Mouse (Mus musculus): ENCODE measurements at regions not wholly inside any gene's neighbourhood (a gene's known extent, or its start where the extent isn't known, plus 50 kb on each side); places are given as distances from the start of the nearest gene placed in this dataset.
A peak's percentile ranks its signal among the peaks of the same experiment; 100 is the strongest.
"Not testable (repeated sequence)": the region's sequence is repeated elsewhere in the genome, so short reads cannot be mapped to it uniquely, and the experiment has no call there.

- WGBS, result 66% methylated on average over 14 of the region's 14 CpGs
- Histone ChIP-seq H3K36me3 (peaks cover 29% of the 10 kb centered on the region), H3K4me2 (peak overlapping the region; percentile 43), H3K4me3 (replicated peaks) (peak overlapping the region; percentile 27)
- not testable (repeated sequence) for H3K27ac ChIP-seq; ATAC-seq (replicated peaks; ENCODE audit: low FRiP score); H3K9ac ChIP-seq; H3K9me3 ChIP-seq (replicated peaks); H3K4me1 ChIP-seq; H3K27me3 ChIP-seq
Measured at GRCm38 (mm10) chrX:50572191-50573095, 144.1 kb upstream of the Olfr1324 start.

- 71% methylated on average over 6 of the region's 6 CpGs for WGBS
- ATAC-seq (replicated peaks; ENCODE audit: low FRiP score), result no peak
- Histone ChIP-seq H3K27ac (no peak overlapping the region), H3K4me2 (no peak overlapping the region), H3K9me3 (replicated peaks) (no peaks in the 10 kb centered on the region), H3K4me3 (replicated peaks) (no peak overlapping the region), H3K9ac (no peak overlapping the region), H3K36me3 (peaks cover 41% of the 10 kb centered on the region), H3K4me1 (no peaks in the 10 kb centered on the region), H3K27me3 (no peaks in the 10 kb centered on the region)
Measured at GRCm38 (mm10) chrX:50569087-50569486, 140.8 kb upstream of the Olfr1324 start.

- H3K9me3 ChIP-seq (replicated peaks), result no peaks in the 10 kb centered on the region
- H3K4me3 ChIP-seq (replicated peaks), result 0 out of 2 replicates have a peak overlapping the region, but pooled peaks have one; percentile 19
- H3K4me1 ChIP-seq, result no peaks in the 10 kb centered on the region
- H3K4me2 ChIP-seq, result peak overlapping the region; percentile 34; the same call in 1 of the 2 replicates
- H3K36me3 ChIP-seq, result peaks cover 35% of the 10 kb centered on the region
- no peak overlapping the region for H3K27ac ChIP-seq
- WGBS, result 60% methylated on average over 5 of the region's 5 CpGs
- H3K27me3 ChIP-seq, result no peaks in the 10 kb centered on the region
- no peak overlapping the region for H3K9ac ChIP-seq
- ATAC-seq (replicated peaks; ENCODE audit: low FRiP score), result 0 out of 2 replicates have a peak, but pooled peaks have one; percentile 40
Measured at GRCm38 (mm10) chrX:50566345-50566744, 138.0 kb upstream of the Olfr1324 start.

DNA sequence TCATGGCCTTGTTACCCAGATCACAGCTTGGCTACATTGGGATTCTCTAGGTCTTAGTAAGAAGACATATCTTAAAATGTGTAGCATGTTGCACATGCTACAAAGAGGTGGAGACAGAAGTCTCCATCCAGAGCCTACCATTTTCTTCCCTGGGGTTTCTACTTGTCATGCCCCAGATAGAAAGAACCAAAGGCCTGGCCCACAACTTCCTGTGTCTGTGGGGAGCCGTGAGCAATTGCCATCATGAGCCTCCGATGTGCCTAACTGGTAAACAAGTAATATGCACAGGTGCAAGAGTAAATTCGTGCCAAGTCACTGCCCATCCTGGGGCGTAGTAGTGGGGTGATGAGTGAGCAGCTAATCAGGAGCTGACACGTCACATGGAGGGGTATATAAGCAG is 136.7 kb upstream of the Olfr1324 start:
- H3K4me2 ChIP-seq; H3K9me3 ChIP-seq (replicated peaks); H3K27me3 ChIP-seq; H3K9ac ChIP-seq; H3K4me1 ChIP-seq; ATAC-seq (replicated peaks; ENCODE audit: low FRiP score); H3K4me3 ChIP-seq (replicated peaks); H3K27ac ChIP-seq: not testable (repeated sequence)
- 89% methylated on average over 5 of the region's 5 CpGs for WGBS
- H3K36me3 ChIP-seq, result peaks cover 35% of the 10 kb centered on the region

GRCm38 (mm10) chrX:50560915-50561314 is 132.6 kb upstream of the Olfr1324 start:
- ATAC-seq (replicated peaks; ENCODE audit: low FRiP score), result no peak

GRCm38 (mm10) chrX:50550297-50550696 is 122.0 kb upstream of the Olfr1324 start:
- Histone ChIP-seq H3K27me3 (no peaks in the 10 kb centered on the region), H3K36me3 (no peaks in the 10 kb centered on the region), H3K4me3 (replicated peaks) (peak overlapping the region; percentile 45), H3K4me1 (no peaks in the 10 kb centered on the region), H3K9ac (no peak overlapping the region), H3K4me2 (peak overlapping the region; percentile 52), H3K9me3 (replicated peaks) (no peaks in the 10 kb centered on the region), H3K27ac (no peak overlapping the region)
- WGBS, result 52% methylated on average over 10 of the region's 10 CpGs
- no peak for ATAC-seq (replicated peaks; ENCODE audit: low FRiP score)

More at GRCm38 (mm10) chrX:50560915-50561314, 132.6 kb upstream of the Olfr1324 start:
- H3K27ac ChIP-seq, result no peak overlapping the region
- no peak overlapping the region for H3K4me3 ChIP-seq (replicated peaks)
- H3K4me2 ChIP-seq, result no peak overlapping the region
- no peaks in the 10 kb centered on the region for H3K4me1 ChIP-seq
- H3K9ac ChIP-seq, result no peak overlapping the region
- peaks cover 9% of the 10 kb centered on the region; the same call in 1 of the 2 replicates for H3K36me3 ChIP-seq
- no peaks in the 10 kb centered on the region for H3K27me3 ChIP-seq
- 43% methylated on average over 2 of the region's 2 CpGs for WGBS
- H3K9me3 ChIP-seq (replicated peaks), result no peaks in the 10 kb centered on the region

- H3K9ac ChIP-seq, result no peak overlapping the region
Measured at GRCm38 (mm10) chrX:50549713-50550112, 121.4 kb upstream of the Olfr1324 start.

DNA sequence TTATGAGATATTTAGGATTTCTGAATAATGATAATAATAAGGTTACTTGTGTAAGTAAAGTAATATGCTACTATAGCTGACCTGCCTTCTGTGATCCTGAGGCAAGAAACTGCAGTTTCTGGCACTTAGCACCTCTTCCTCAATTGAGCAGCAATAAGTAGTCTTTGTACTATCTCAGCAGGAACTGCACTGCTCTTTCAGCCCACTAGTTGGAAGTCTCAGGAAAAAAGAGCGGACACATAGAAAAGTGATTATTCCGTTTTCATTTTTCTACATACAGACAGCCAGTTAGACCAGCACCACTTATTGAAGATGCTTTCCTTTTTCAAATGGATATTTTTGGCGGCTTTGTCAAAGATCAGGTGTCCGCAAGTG is 109.5 kb upstream of the Olfr1324 start:
- not testable (repeated sequence) for H3K27me3 ChIP-seq; H3K27ac ChIP-seq; H3K9me3 ChIP-seq (replicated peaks); H3K36me3 ChIP-seq; H3K9ac ChIP-seq; ATAC-seq (replicated peaks; ENCODE audit: low FRiP score); H3K4me1 ChIP-seq
- peak overlapping the region; percentile 38 for H3K4me2 ChIP-seq
- peak overlapping the region; percentile 47 for H3K4me3 ChIP-seq (replicated peaks)
- 67% methylated on average over 4 of the region's 4 CpGs for WGBS

More at GRCm38 (mm10) chrX:50549713-50550112, 121.4 kb upstream of the Olfr1324 start:
- Histone ChIP-seq H3K27ac (no peak overlapping the region), H3K4me3 (replicated peaks) (peak overlapping the region; percentile 45), H3K27me3 (no peaks in the 10 kb centered on the region), H3K36me3 (no peaks in the 10 kb centered on the region), H3K9me3 (replicated peaks) (no peaks in the 10 kb centered on the region), H3K4me2 (peak overlapping the region; percentile 52), H3K4me1 (no peaks in the 10 kb centered on the region)
- WGBS, result 44% methylated on average over 3 of the region's 3 CpGs
- no peak for ATAC-seq (replicated peaks; ENCODE audit: low FRiP score)

DNA sequence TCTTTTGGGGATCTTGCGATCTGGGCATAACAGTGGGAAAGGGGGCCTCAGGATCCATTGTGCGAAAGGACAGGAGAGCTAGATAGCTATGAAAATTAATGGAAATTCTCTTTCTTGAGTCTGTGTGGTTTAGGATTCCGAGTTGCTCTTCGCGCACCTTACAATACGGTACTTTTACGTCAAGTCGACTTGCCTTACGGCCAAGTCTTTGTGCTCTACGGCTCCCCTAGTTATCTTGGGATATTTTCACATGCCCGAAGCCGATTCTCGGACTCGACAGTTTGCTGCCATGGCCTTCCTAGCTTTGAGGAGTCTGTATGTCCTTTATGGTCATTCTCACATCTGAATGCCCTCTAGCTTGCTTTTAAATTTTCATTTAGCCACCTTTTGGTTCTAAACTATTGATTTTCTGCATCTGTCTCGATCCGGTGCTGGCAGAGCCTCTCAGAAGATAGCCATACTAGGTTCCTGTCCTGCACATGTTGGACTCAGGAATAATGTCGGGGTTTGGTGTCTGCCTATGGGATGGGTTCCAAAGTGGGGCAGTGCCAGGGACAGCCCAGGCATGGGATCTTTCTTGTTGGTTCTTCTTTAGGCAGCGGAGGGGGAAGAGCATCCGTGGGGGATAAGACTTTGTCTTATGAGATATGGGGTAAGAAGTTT is 109.0 kb upstream of the Olfr1324 start:
- Histone ChIP-seq H3K4me1 (no peaks in the 10 kb centered on the region), H3K4me2 (peak overlapping the region; percentile 38), H3K4me3 (replicated peaks) (peak overlapping the region; percentile 47), H3K9me3 (replicated peaks) (no peaks in the 10 kb centered on the region), H3K36me3 (no peaks in the 10 kb centered on the region), H3K27me3 (no peaks in the 10 kb centered on the region), H3K27ac (no peak overlapping the region), H3K9ac (no peak overlapping the region)
- 58% methylated on average over 19 of the region's 19 CpGs for WGBS
- no peak for ATAC-seq (replicated peaks; ENCODE audit: low FRiP score)

GRCm38 (mm10) chrX:50504047-50504446 is 75.7 kb upstream of the Olfr1324 start:
- no peaks in the 10 kb centered on the region for H3K9me3 ChIP-seq (replicated peaks)
- H3K9ac ChIP-seq, result no peak overlapping the region

DNA sequence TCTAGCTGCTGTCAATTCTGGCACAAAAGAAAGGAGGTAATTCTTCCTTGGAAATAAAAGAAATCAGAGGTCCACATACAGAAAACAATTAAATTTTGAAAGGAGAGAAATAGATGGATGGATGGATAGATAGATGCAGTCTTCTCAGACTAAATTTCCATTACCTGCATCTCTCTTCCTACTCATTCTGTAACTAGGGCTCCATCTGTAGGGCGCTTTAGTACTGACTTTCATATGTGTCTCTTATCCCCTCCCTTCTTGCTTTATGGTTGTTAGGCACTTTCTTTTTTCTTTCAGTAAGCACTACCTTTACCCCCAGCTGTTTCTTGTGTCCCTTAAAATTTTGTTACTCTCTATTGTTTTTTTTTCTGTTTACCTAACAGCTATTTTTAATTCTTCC is 72.9 kb upstream of the Olfr1324 start:
- Histone ChIP-seq H3K4me3 (replicated peaks) (no peak overlapping the region), H3K4me1 (no peaks in the 10 kb centered on the region), H3K27me3 (peaks cover 21% of the 10 kb centered on the region), H3K4me2 (no peak overlapping the region), H3K27ac (no peak overlapping the region), H3K9ac (no peak overlapping the region), H3K9me3 (replicated peaks) (no peaks in the 10 kb centered on the region), H3K36me3 (no peaks in the 10 kb centered on the region)
- ATAC-seq (replicated peaks; ENCODE audit: low FRiP score), result no peak
- 35% methylated on average over 1 of the region's 1 CpGs for WGBS

More at GRCm38 (mm10) chrX:50504047-50504446, 75.7 kb upstream of the Olfr1324 start:
- Histone ChIP-seq H3K4me2 (no peak overlapping the region), H3K4me3 (replicated peaks) (no peak overlapping the region), H3K36me3 (no peaks in the 10 kb centered on the region), H3K4me1 (no peaks in the 10 kb centered on the region), H3K27ac (no peak overlapping the region), H3K27me3 (peaks cover 18% of the 10 kb centered on the region)
- no peak for ATAC-seq (replicated peaks; ENCODE audit: low FRiP score)
- 25% methylated on average over 3 of the region's 3 CpGs for WGBS

DNA sequence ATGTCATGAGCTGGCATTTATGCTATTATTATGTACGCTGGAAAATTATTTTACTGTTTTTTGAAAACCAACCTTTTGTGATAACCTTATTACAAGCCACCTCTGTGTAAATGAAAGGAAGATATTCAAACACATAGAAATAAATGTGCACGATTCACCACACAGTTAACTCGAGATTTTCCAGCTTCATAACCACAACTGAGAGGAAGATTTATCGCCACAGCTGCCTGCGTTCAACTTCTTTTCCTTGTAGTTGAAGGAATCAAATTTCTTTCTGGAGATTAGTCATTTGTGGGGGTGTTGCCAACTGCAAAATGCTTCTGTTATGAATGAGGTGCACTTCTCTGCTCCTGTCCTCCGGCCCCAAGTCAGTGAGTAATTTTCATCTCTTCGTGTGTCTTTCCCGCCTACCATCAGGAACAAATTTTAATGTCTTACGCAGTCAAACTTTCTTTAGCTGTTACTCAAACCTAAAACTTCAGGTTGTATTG is 62.2 kb upstream of the Olfr1324 start:
- not testable (repeated sequence) for ATAC-seq (replicated peaks; ENCODE audit: low FRiP score); H3K4me2 ChIP-seq
- WGBS, result 49% methylated on average over 9 of the region's 9 CpGs

More for the DNA sequence above, 62.2 kb upstream of the Olfr1324 start:
- H3K4me3 ChIP-seq (replicated peaks); H3K27ac ChIP-seq; H3K9ac ChIP-seq; H3K4me1 ChIP-seq; H3K9me3 ChIP-seq (replicated peaks); H3K27me3 ChIP-seq; H3K36me3 ChIP-seq: not testable (repeated sequence)

Data from kidney, embryonic 15.5 days (tissue).